Mouse (Mus musculus) midbrain, embryonic 11.5 days (tissue): ENCODE results near the gene Olfr710. TPM values are rescaled to one million over a fixed set of nuclear protein-coding genes. Genes with fewer than 3 reads are reported as not detected.

ENCODE experiments used
- polyA plus RNA-seq: library from polyadenylated mRNA; unstranded; fragments of >200 nt; fragmentation: Nextera tagmentation; extraction: Ambion mirVana; gene quantifications from 2 replicates; pipeline ENCODE4 v1.2.1, GENCODE M21; 2014

Olfr710 gene
- polyA plus RNA-seq, 1 experiment from 2014 or later: not detected

Other genes with a start within 250 kb of the Olfr710 start
- gene Olfr695, start 231.9 kb downstream of the Olfr710 start, polyA plus RNA-seq: not detected in 2 replicates
- not detected in 2 replicates for gene Olfr697, start 205.9 kb downstream of the Olfr710 start, polyA plus RNA-seq
- gene Olfr698, start 192.9 kb downstream of the Olfr710 start, polyA plus RNA-seq: not detected in 2 replicates
- not detected in 2 replicates for gene Olfr699, start 155.1 kb downstream of the Olfr710 start, polyA plus RNA-seq
- gene Olfr700, start 139.5 kb downstream of the Olfr710 start, polyA plus RNA-seq: not detected in 2 replicates
- not detected in 2 replicates for gene Olfr701, start 134.2 kb downstream of the Olfr710 start, polyA plus RNA-seq
- not detected in 2 replicates for gene Olfr702, start 114.4 kb downstream of the Olfr710 start, polyA plus RNA-seq
- not detected in 2 replicates for gene Olfr703, start 105.0 kb downstream of the Olfr710 start, polyA plus RNA-seq
- gene Olfr704, start 85.1 kb downstream of the Olfr710 start, polyA plus RNA-seq: not detected in 2 replicates
- gene Olfr705, start 71.4 kb downstream of the Olfr710 start, polyA plus RNA-seq: not detected in 2 replicates
- not detected in 2 replicates for gene Olfr706, start 60.1 kb downstream of the Olfr710 start, polyA plus RNA-seq
- not detected in 2 replicates for gene Olfr707, start 47.1 kb downstream of the Olfr710 start, polyA plus RNA-seq
- gene Olfr1532-ps1, start 40.3 kb downstream of the Olfr710 start, polyA plus RNA-seq: not detected in 2 replicates
- not detected in 2 replicates for gene Olfr709-ps1, start 16.1 kb downstream of the Olfr710 start, polyA plus RNA-seq
- gene Olfr6, start 15.6 kb upstream of the Olfr710 start, polyA plus RNA-seq: not detected in 2 replicates
- gene Olfr711, start 27.1 kb upstream of the Olfr710 start, polyA plus RNA-seq: not detected in 2 replicates
- not detected in 2 replicates for gene Olfr2, start 57.8 kb upstream of the Olfr710 start, polyA plus RNA-seq
- gene Olfr713, start 82.9 kb upstream of the Olfr710 start, polyA plus RNA-seq: not detected in 2 replicates
- gene Olfr714, start 122.7 kb upstream of the Olfr710 start, polyA plus RNA-seq: not detected in 2 replicates
- not detected in 2 replicates for gene Olfr17, start 144.9 kb upstream of the Olfr710 start, polyA plus RNA-seq
- gene Olfr715b, start 162.1 kb upstream of the Olfr710 start, polyA plus RNA-seq: not detected in 2 replicates
- gene Olfr715, start 182.8 kb upstream of the Olfr710 start, polyA plus RNA-seq: not detected in 2 replicates
- gene Olfr716, start 190.0 kb upstream of the Olfr710 start, polyA plus RNA-seq: not detected in 2 replicates
- not detected in 2 replicates for gene Nlrp14, start 218.7 kb upstream of the Olfr710 start, polyA plus RNA-seq